Mouse (Mus musculus): ENCODE measurements at regions not wholly inside any gene's neighbourhood (a gene's known extent, or its start where the extent isn't known, plus 50 kb on each side); places are given as distances from the start of the nearest gene placed in this dataset.

DNA sequence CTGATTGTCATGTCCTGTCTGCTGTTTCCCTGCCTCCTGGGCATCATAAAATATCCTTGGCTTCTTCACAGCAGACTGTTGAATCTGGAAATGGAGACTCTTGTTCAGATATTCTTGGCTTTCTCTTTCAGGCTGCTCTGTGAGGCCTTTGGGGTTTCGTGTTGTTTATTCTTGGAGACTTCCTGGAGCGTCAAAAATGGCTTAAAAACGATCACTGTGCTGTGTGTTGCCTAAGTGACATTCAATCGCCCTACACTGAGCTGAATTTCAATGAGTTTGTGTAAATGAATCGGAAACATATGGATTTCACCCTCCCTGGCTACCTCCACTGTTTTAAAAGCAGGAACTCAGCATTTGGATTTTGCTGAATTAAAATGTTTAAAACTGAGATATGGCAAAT lies 241.1 kb upstream of the Slc24a2 start:
- Histone ChIP-seq H3K9ac (ENCODE audit: low read depth, low read length) (no peak overlapping the region), H3K4me3 (ENCODE audit: insufficient read depth, low read depth, low read length) (no peak overlapping the region), H3K27me3 (ENCODE audit: control insufficient read depth, insufficient read depth, low read length) (no peaks in the 10 kb centered on the region), H3K27ac (replicated peaks; ENCODE audit: insufficient read depth, low read depth, low read length) (no peak overlapping the region), H3K4me1 (ENCODE audit: control insufficient read depth, insufficient read depth, low read length) (no peaks in the 10 kb centered on the region), H3K36me3 (ENCODE audit: control insufficient read depth, insufficient read depth, low read length) (no peaks in the 10 kb centered on the region), H3K79me2 (ENCODE audit: control insufficient read depth, insufficient read depth, low read length) (no peaks in the 10 kb centered on the region)
- no peak for DNase-seq (ENCODE audit: extremely low read depth, low read depth, low spot score)
- no peak for TF ChIP-seq POLR2A (IDR thresholded peaks at IDR 0.05; ENCODE audit: extremely low read depth, insufficient read depth, low read length)
- TF ChIP-seq CTCF (IDR thresholded peaks at IDR 0.05; ENCODE audit: low read depth, low read length), result no peak
- WGBS, result 69% methylated on average over 5 of the region's 5 CpGs

- H3K27me3 ChIP-seq (ENCODE audit: control insufficient read depth, insufficient read depth, low read length), result no peaks in the 10 kb centered on the region
- no peaks in the 10 kb centered on the region for H3K36me3 ChIP-seq (ENCODE audit: control insufficient read depth, insufficient read depth, low read length)
- no peak for DNase-seq (ENCODE audit: extremely low read depth, low read depth, low spot score)
- H3K4me1 ChIP-seq (ENCODE audit: control insufficient read depth, insufficient read depth, low read length), result no peaks in the 10 kb centered on the region
- TF ChIP-seq CTCF (IDR thresholded peaks at IDR 0.05; ENCODE audit: low read depth, low read length) (no peak), POLR2A (IDR thresholded peaks at IDR 0.05; ENCODE audit: extremely low read depth, insufficient read depth, low read length) (no peak)
- no peak overlapping the region for H3K9ac ChIP-seq (ENCODE audit: low read depth, low read length)
- no peak overlapping the region for H3K4me3 ChIP-seq (ENCODE audit: insufficient read depth, low read depth, low read length)
- H3K79me2 ChIP-seq (ENCODE audit: control insufficient read depth, insufficient read depth, low read length), result no peaks in the 10 kb centered on the region
- H3K27ac ChIP-seq (replicated peaks; ENCODE audit: insufficient read depth, low read depth, low read length), result no peak overlapping the region
Measured at GRCm38 (mm10) chr4:87467600-87467999, 237.3 kb upstream of the Slc24a2 start.

- WGBS, result 87% methylated on average over 8 of the region's 8 CpGs
- Histone ChIP-seq H3K9ac (ENCODE audit: low read depth, low read length) (no peak overlapping the region), H3K36me3 (ENCODE audit: control insufficient read depth, insufficient read depth, low read length) (no peaks in the 10 kb centered on the region), H3K4me3 (ENCODE audit: insufficient read depth, low read depth, low read length) (no peak overlapping the region), H3K79me2 (ENCODE audit: control insufficient read depth, insufficient read depth, low read length) (no peaks in the 10 kb centered on the region), H3K27me3 (ENCODE audit: control insufficient read depth, insufficient read depth, low read length) (no peaks in the 10 kb centered on the region), H3K4me1 (ENCODE audit: control insufficient read depth, insufficient read depth, low read length) (no peaks in the 10 kb centered on the region), H3K27ac (replicated peaks; ENCODE audit: insufficient read depth, low read depth, low read length) (no peak overlapping the region)
- no peak for TF ChIP-seq POLR2A (IDR thresholded peaks at IDR 0.05; ENCODE audit: extremely low read depth, insufficient read depth, low read length)
- no peak for DNase-seq (ENCODE audit: extremely low read depth, low read depth, low spot score)
Measured at GRCm38 (mm10) chr4:87467018-87467417, 236.7 kb upstream of the Slc24a2 start.

DNA sequence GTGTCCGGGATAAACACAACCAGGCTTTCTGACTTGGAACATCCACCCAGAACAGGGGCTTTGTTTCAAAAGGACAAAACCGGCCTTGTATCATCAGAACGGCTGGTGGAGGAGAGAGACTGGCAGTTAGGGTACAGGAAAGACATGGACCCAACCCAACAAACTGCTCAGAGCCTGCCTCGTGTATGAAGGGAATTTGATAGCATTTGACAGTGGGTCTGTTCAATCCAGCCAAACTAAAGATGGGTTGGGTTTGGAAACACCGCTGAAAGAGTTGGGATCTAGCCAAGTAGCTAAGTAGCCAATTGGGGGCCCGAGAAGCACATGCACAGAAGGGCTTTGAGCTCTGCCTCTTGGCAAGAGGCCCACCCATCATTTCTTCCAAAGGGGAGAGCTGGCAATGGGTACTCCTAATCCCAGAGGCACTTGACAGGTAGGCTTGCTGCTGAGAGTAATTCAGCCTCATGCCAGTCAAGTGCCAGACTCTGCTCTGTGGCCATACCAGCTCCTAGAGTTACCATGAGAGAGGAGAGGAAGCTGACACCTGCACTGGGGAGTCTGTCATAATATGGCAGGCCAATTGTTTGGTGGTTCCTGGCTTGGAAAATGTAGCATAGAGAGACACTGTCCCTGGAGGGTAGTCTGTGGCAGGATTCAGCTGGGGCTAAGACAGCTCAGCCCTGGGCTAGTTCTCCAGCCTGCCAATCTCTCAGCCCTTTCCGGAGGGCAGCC lies 231.1 kb upstream of the Slc24a2 start:
- WGBS, result 77% methylated on average over 7 of the region's 7 CpGs
- Histone ChIP-seq H3K4me3 (ENCODE audit: insufficient read depth, low read depth, low read length) (no peak overlapping the region), H3K4me1 (ENCODE audit: control insufficient read depth, insufficient read depth, low read length) (no peaks in the 10 kb centered on the region), H3K79me2 (ENCODE audit: control insufficient read depth, insufficient read depth, low read length) (no peaks in the 10 kb centered on the region), H3K27ac (replicated peaks; ENCODE audit: insufficient read depth, low read depth, low read length) (no peak overlapping the region), H3K27me3 (ENCODE audit: control insufficient read depth, insufficient read depth, low read length) (peaks cover 3% of the 10 kb centered on the region; the same call in 1 of the 2 replicates), H3K9ac (ENCODE audit: low read depth, low read length) (no peak overlapping the region), H3K36me3 (ENCODE audit: control insufficient read depth, insufficient read depth, low read length) (no peaks in the 10 kb centered on the region)
- TF ChIP-seq CTCF (IDR thresholded peaks at IDR 0.05; ENCODE audit: low read depth, low read length), result no peak
- TF ChIP-seq POLR2A (IDR thresholded peaks at IDR 0.05; ENCODE audit: extremely low read depth, insufficient read depth, low read length), result no peak
- DNase-seq (ENCODE audit: extremely low read depth, low read depth, low spot score), result no peak

- TF ChIP-seq CTCF (IDR thresholded peaks at IDR 0.05; ENCODE audit: low read depth, low read length), result no peak
- Histone ChIP-seq H3K4me1 (ENCODE audit: control insufficient read depth, insufficient read depth, low read length) (no peaks in the 10 kb centered on the region), H3K79me2 (ENCODE audit: control insufficient read depth, insufficient read depth, low read length) (no peaks in the 10 kb centered on the region), H3K36me3 (ENCODE audit: control insufficient read depth, insufficient read depth, low read length) (no peaks in the 10 kb centered on the region), H3K27me3 (ENCODE audit: control insufficient read depth, insufficient read depth, low read length) (peaks cover 3% of the 10 kb centered on the region; the same call in 1 of the 2 replicates), H3K4me3 (ENCODE audit: insufficient read depth, low read depth, low read length) (no peak overlapping the region), H3K9ac (ENCODE audit: low read depth, low read length) (no peak overlapping the region), H3K27ac (replicated peaks; ENCODE audit: insufficient read depth, low read depth, low read length) (no peak overlapping the region)
- no peak for DNase-seq (ENCODE audit: extremely low read depth, low read depth, low spot score)
- WGBS, result 79% methylated on average over 5 of the region's 5 CpGs
Measured at GRCm38 (mm10) chr4:87455863-87456578, 225.7 kb upstream of the Slc24a2 start.

DNA sequence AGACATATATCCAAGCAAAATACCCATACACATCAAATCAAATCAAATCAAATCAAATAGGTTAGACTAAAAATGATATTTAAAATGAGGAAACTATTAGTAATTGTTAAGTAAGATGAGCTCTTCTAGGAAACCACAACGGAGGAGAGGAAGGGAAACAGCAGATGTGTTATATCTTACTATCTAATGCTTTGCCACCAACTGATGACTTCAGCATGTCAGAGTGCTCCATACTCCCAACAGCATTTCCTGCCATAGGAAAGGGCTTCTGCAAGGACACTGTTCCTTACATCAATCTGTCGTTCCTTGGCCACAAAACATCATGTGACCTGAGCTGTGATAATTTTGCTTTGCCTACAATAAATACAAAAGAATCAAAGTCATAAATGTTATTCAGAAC lies 221.8 kb upstream of the Slc24a2 start:
- H3K27ac ChIP-seq (replicated peaks; ENCODE audit: insufficient read depth, low read depth, low read length), result no peak overlapping the region
- no peaks in the 10 kb centered on the region for H3K4me1 ChIP-seq (ENCODE audit: control insufficient read depth, insufficient read depth, low read length)
- no peaks in the 10 kb centered on the region for H3K27me3 ChIP-seq (ENCODE audit: control insufficient read depth, insufficient read depth, low read length)
- 66% methylated on average over 2 of the region's 2 CpGs for WGBS
- H3K9ac ChIP-seq (ENCODE audit: low read depth, low read length), result no peak overlapping the region
- no peak for DNase-seq (ENCODE audit: extremely low read depth, low read depth, low spot score)
- no peak for TF ChIP-seq CTCF (IDR thresholded peaks at IDR 0.05; ENCODE audit: low read depth, low read length)
- TF ChIP-seq POLR2A (IDR thresholded peaks at IDR 0.05; ENCODE audit: extremely low read depth, insufficient read depth, low read length), result no peak
- H3K36me3 ChIP-seq (ENCODE audit: control insufficient read depth, insufficient read depth, low read length), result no peaks in the 10 kb centered on the region
- no peaks in the 10 kb centered on the region for H3K79me2 ChIP-seq (ENCODE audit: control insufficient read depth, insufficient read depth, low read length)
- no peak overlapping the region for H3K4me3 ChIP-seq (ENCODE audit: insufficient read depth, low read depth, low read length)

All from liver, adult 2 months (tissue).